Mouse (Mus musculus): ENCODE measurements around the gene Plekhg5.
"Not testable (repeated sequence)": the region's sequence is repeated elsewhere in the genome, so short reads cannot be mapped to it uniquely, and the experiment has no call there.

The Plekhg5 gene

DNA sequence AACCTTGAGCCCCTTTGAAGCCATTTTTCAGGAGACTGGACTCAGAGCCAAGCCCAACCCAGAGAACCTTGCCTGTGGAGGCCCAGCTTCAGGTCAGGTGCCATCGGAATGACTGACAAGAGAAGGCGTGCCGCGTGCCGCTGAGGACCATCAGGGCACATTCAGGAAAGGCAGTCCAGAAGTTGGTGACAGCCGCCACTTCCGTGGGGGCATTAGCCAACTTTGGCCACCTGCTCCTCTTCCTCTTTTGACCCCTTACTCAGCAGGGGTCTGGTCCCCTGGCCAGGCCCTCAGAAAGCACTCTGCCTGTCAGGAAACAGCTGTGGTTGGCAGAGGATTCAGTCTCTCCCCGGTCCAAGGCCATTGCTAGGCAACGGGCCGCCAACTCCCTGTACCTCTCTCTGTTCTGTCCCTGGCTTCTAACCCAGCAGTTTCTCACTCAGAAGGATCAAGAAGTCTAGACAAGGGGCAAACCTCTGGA, at the start of gene Plekhg5:
Plekhg5 (plus strand) TSS at position 378 of the 481 bp plus-strand sequence.
- DNase-seq (ENCODE audit: low spot score in 2 of 2), result peak in 1 of 2 experiments; percentile 54

DNA sequence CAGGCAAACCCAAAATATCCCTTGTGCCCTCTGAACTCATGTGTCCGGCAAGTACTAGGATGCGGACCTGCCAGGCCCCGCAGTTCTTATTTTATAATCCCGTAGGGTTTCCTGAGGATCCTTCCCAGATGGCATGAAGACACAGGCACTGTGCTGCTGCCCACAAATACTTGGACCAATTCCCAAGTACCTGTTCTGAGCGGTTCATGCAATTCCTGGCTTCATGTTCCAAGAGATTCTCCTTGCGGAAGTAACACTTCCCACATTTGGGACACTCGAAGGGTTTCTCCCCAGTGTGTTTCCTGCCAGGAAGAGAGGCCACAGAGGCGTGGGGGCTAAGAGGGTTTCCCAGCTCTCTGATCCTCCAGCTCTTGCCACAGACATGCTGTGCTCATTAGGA, 49.8 kb upstream of the Plekhg5 start:
- no peak for DNase-seq (ENCODE audit: low spot score in 2 of 2)

DNA sequence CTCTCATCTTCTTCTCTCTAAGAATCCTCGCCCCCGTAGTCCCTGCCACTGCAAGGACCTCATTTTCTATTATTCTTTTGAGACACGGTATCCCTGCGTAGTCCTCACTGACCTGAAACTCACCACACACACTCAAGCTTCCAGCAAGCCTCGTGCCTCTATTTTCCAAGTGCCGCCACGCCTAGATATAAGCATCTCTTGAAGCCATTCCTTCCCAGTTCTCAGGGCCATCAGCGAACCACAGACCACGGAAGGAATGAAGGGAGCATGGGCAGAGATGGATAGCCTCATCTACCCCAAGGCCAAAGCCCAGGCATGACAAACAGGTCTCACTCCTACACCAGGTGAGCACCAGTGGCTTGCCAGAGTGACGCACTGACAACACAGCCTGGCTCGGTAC, 47.8 kb upstream of the Plekhg5 start:
- no peak for DNase-seq (ENCODE audit: low spot score in 2 of 2)

DNA sequence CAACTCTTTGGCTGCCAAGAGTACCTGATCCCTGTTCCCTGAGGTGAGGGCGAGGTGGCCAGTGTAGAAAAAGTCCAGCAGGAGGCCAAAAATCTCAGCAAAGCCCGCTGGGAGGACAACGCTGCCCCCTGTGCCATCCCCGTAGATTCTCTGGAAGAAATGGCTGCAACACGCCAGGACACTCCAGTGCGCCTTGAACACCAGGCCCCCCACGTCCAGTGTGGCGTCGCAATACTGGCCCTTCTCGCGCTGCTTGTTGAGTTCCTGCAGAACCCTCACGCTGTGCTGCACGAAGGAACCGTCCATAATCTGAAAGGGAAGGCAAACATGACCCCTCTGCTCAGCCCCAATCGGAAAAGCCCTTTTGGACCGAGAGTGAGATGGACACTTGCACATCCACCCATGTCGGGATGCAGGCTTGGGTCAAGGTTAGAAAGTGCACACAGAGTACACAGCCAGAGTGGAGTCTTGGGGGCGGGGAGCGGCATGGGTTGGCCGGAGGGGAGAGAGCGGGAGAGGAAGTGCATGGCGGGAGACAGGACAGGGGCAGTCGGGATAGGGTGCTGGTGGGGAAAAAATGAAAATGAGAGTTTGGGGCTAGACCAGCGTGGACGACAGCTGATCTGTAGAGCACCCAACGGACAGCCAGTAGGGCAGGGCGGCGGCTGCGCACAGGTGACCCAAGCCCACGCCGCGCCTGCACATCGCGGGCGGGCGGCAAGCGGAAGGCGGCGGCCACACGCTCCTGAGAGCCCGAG, 45.4 kb upstream of the Plekhg5 start:
- DNase-seq (ENCODE audit: low spot score in 2 of 2), result no peak

DNA sequence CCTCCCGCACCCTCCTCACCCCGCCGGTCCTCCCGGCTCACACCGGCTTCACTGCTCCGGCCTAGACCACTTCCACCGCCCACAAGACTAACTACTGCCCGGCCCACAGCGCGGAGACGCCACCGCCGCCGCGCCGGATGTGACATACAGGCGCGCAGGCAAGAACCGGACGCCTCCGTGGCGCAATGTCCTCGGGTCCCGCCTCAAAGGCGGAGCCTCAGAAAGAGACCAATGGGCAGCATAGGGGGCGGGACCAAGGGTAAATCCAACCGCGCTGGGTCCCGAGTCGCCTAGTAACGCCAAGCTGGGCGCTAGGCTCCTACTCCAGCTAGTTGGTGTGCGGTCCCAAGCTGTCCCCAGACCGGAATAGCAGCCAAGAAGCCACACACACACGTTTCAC, 44.8 kb upstream of the Plekhg5 start, which contains the start of gene Zbtb48:
Zbtb48 (minus strand) TSS at position 148 of the 400 bp plus-strand sequence.
- DNase-seq (ENCODE audit: low spot score in 2 of 2), result peak; percentile 96 to 98

DNA sequence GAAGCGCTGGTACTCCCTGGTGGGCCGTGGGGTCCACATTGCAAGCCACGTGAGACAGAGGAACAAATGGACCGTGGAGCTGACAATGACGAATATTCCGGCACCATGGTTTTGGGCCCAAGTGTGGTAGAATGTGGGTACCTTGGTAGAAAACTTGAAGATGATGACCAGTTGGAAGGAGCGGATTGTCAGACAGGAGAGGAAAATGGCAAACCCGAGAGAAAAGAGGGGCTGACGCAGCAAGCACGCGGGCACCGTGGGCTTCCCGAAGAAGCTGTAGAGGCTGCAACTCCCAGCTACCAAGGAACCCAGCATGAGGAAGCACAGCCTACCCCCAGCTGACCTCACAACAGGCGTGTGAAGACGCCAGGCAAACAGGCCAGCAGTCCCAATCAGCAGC, 43.8 kb upstream of the Plekhg5 start:
- no peak for DNase-seq (ENCODE audit: low spot score in 2 of 2)

DNA sequence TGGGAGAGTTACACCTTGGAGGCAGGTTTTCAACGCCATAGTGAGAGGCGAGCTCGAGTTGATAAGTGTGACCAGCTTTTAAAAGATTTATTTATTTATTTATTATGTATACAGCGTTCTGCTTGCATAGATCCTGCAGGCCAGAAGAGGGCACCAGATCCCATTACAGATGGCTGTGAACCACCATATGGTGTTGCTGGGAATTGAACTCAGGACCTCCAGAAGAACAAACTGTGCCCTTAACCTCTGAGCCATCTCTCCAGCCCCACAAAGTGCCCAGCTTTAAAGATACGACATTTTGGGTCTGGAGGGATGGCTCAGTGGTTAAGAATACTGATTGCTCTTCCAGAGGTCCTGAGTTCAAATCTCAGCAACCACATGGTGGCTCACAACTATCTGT, 43.2 kb upstream of the Plekhg5 start:
- no peak for DNase-seq (ENCODE audit: low spot score in 2 of 2)

DNA sequence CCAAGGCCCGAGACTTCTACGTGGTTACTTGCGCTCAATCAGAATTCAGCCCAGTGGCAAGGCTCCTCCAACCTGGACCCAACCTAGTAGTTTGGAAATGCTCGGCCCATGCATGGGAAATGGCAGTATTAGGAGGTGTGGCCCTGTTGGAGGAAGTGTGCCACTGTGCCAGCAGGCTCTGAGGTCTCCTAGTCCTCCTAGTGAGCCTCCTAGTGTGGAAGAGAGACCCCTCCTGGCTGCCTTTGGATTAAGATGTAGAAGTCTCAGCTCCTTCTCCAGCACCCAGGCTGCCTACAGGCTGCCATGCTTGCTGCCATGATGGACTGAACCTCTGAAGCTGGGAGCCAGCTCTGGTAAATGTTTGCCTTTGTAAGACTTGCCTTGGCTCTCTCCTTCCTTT, 42.3 kb upstream of the Plekhg5 start:
- DNase-seq (ENCODE audit: low spot score in 2 of 2), result no peak

DNA sequence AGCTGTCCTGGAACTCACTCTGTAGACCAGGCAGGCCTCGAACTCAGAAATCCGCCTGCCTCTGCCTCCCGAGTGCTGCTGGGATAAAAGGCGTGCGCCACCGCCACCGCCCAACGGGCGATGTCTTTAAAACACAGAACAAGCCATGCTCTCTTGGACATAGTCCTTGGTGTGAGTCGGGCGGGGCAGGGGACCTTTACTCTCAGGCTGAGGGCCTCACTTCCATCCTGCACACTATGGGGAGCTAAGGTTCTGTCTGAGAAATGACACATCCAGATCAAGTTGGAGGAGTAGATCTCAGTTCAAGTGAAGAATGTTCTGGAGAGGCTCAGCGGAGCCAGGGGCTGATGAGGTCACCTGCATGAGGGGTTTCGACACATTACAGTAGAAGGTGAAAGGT, 39.4 kb upstream of the Plekhg5 start:
- DNase-seq (ENCODE audit: low spot score in 2 of 2), result no peak

DNA sequence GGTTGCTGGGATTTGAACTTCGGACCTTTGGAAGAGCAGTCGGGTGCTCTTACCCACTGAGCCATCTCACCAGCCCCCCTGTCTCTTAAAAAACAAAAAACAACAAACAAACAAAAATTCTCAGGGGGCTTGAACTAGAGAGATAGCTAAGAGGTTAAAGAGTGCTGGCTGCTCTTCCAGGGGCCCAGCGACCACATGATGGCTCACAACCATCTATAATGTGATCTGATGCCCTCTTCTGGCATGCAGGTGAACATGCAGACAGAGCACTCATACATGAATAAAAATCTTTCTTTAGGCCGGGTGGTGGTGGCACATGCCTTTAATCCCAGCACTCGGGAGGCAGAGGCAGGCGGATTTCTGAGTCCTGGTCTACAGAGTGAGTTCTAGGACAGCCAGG, 35.8 kb upstream of the Plekhg5 start:
- not testable (repeated sequence) for DNase-seq (ENCODE audit: low spot score in 2 of 2)

DNA sequence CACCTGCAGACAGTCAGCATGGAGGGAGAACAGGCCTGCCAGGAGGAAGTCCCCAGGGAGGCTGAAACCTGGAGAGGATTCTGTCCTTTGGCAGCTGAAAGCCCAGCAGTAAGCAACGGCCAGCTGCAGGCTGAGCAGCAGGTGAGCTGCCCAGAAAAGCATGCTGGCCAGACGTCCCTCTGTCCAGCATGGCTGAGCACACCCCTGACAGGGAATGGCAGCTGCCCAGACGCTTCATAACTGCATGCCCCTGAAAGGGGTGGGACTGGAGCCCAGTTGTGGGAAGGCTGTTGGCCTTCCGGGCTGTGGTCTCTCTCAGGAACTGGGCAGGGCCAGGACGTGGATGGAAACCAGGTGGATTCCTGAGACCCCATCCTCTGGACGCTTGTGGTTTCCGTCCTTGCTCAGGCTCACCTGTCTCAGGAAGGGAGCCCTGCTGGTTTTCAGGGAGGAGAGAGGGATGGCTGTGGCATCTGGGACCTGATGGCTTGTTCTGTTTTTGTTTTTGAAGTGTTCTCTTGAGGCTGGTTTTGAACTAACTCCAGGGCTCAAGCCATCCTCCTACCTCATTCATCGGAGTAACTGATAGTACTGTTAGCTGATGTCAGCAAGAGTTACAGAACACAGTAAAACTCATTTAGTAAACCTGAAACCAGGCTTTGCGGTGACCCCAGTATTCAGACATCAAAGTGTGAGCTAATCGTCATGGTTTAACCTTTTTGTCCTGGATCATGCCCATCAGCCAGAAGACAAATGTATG, 33.9 kb upstream of the Plekhg5 start, which contains the start of gene Tas1r1:
Tas1r1 (minus strand) TSS at position 344 of the 760 bp plus-strand sequence.
- DNase-seq (ENCODE audit: low spot score in 2 of 2), result no peak

DNA sequence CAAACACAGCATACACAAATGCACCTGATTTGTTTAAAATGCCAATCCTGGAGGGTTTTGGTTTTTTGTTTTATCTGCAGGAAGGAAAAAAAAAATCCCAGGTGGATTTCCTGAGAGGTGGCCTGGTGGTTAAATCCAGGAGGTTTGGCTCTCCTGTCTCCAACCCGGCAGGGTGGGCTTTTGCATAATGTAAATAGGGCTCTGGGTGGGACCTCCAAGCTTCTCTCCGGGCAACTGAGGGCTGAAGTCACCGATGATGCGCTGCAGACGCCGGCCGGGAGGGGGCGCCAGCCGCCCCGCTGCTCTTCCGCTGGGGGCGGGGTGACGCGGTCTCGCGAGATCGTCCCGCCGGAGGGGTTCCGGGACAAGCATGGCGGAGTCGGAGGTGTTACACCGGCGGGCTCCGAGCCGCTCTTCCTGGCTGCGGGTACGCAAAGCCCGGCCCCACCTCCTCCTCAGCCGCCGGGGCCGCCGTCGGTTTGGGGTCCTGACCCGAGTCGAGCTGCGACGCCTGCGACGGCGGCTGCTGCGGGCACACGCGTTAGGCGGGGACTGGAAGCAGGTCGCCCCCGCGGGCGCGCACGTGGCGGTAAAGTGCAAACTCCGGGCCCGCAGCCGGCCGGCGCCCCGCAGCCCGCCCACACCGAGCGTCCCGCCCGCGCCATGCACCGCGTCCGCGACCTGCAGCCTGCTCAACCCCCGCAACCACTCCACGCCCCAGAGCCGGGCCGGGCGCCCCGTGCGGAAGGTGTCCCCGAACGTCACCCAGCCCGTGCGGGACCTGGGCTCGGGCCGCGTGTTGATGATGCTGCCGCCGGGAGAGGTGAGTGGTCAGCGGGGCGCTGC, 33.1 kb upstream of the Plekhg5 start, which contains the start of gene Nol9:
Nol9 (plus strand) TSS at position 337 of the 846 bp plus-strand sequence.
- peak; percentile 92 for DNase-seq (ENCODE audit: low spot score in 2 of 2)

DNA sequence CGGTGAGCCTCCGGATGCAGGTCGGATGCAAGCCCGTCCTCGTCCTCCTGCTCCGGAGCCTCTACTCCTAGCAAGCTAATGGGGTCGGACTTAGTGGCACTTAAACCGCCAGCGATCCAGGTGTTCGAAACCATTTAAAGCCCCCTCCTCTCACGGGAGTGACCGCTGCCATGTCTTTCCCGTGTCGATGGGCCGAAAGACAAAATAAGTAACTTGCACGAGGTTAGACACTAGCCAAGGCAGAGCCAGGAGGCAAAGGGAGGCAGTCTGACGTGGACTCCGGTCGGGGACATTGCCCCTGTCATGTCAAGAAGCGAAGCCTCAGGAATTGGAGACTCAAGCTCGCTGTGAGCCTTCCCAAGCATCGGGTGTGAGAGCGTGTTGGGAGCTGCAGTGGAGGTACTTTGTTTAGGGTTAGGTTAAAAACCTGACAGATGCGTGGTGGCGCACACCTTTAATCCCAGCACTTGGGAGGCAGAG, 32.4 kb upstream of the Plekhg5 start:
- no peak for DNase-seq (ENCODE audit: low spot score in 2 of 2)

DNA sequence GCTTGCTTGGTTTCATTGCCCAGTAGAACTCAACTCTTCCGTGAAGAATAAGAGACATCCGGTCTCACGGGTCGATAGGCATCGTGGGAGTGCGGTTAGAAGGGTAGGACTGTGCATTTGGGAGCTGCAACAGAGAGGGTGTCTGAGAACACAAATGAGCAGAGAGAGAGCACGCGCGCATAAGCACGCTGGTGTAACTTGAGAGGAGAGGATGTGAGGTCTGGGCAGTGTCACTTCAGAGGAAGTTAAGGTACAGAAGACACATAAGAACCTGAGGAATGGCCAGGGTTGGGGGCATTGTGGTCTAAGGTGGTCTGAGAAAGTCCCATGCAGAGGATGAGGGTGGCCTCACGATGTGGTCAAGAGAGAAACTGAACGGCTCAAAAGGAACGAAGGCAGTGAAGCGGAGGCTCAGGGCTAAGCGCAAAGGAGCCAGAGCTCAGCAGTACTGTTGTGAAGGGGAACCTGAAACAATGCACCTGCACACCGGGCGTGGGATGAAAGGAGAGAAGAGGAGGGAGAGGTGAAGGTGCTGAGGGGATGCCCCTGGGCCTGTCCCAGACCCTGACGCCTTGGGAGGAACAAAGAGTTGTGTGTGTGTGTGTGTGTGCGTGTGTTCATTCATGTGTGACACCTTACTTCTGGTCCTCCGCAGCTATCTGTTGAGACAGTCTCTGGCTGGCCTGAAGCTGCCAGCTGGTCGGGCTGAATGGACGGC, 30.2 kb upstream of the Plekhg5 start:
- DNase-seq (ENCODE audit: low spot score in 2 of 2), result no peak

DNA sequence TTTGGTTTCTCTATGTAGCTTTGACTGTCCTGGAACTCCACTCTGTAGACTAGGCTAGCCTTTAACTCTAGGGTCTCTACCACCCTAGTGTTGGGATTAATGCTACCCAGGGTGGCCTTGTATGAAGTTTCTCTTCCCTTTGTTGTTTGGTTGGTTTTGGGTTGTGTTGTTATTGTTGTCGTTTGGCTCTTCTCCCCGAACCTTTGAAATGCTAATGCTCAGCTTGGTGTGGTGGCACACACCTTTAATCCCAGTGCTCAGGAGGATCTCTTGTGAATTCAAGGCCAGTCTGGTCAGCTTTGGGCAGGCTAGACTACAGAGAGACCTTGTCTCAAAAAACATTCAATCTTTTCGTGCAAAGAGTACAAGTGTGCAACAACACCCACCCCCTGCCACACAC, 29.1 kb upstream of the Plekhg5 start:
- DNase-seq (ENCODE audit: low spot score in 2 of 2), result no peak

DNA sequence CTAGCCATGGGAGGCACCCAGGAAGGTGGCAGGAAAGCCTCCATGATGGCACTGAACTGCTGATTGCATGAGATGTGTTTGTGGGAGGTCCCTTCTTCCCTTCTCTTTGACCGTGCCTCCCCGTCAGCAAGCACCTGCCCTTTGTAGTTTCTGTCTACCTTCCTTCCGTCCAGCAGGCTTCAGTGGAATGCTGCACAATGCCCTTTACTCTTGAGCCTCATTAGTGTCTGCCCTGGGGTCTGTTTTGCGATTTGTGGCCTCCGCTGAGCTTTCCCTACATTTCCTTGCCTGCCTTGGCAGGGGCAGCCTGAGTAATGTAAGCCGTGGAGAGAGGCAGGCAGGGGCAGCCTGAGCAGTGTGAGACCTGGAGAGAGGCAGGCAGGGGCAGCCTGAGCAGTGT, 27.7 kb upstream of the Plekhg5 start:
- DNase-seq (ENCODE audit: low spot score in 2 of 2), result no peak

DNA sequence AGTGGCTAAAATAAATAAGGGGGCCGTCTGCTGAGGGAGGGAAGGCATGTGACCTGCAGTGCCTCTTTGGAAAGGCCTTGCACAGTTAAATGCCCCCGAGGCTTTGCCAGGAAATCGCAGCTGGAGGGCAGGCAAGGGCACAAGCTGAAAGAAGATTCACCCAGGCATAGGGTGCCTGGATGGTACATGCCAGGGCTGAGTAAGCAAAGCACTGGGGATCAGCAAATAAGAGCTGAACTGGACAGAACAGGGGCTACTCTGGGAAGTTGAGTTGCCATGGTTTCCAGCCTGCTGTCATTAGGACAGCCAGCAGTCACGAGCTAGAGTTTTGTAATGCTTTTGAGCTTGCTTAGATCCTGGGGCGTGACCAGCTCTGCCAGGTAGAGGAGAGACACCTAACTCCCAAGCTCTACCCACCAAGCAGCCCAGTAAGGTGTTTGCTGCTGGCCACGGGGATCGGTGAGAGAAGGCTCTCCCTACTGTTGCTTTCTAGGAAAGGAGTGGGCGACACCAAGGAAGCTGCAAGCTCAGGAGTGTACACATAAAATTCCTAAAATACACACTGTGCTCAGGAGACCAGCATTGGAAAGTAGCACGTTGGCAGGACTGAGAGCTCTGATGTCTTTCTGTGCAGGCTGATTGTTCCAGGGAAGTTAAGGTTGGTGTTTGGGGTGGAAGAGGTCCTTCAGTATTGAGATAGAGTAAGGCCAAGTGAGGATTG, 9.7 kb upstream of the Plekhg5 start:
- no peak for DNase-seq (ENCODE audit: low spot score in 2 of 2)

DNA sequence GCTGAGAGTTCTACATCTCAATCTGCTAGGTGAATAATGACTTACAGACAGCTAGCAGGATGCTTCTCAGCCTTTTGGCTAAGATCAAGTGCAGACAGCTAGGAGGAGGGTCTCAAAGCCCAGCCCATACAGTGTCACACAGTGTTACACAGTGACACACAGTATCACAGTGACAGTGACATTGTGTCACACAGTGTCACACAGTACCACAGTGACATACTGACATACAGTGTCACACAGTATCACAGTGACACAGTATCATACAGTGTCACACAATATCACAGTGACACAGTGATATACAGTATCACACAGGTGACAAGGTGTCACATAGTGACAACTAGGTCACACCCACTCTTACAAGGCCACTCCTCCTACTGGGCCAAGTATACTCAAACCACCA, 5.0 kb upstream of the Plekhg5 start:
- no peak for DNase-seq (ENCODE audit: low spot score in 2 of 2)

DNA sequence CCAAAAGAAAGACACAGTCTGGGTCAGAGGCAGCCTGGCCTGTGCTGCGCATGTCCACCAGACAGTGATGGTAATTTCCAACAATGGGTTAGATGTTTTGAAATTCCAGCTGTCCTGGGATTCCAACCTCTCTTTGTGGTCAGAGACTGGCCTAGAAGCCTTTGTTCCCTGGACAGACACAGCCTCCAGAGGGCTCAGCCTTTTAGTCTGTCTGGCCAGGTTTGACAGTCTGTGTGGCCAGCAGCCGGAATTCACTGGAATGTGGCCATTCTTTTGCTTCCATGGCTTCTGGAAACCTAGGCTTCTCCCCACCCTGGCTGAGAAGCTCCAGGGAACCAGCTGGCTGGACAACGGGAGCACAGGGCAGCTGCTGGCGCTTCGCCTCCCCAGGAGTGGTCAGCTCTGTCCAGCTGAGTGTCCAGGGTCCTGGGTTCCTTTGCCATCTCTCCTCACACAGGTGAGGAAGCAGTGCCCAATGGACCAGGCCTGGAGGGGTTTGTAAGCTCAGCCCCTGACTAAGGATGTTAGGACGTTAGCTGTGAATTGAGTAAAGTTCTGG, 4.1 kb upstream of the Plekhg5 start:
- no peak for DNase-seq (ENCODE audit: low spot score in 2 of 2)

DNA sequence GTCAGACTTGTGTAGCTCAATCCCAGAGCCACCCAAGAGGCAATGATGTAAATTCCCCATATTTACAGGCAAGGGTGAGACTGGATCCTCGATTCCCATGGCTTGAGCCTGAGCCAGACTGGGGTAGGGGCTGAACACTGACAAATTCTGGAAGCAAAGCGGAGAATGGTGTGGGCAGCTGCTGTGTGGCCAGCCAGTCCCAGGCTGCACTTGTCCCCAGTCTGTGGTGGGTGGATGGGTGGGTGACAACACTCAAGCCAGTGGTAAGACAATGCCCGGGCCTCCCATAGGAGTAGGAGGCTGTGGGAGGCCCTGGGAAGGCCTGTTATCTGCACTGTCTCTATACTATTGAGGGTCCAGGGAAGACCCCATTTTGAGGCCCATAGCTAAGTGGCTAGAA, 3.1 kb upstream of the Plekhg5 start:
- no peak for DNase-seq (ENCODE audit: low spot score in 2 of 2)

Data from urinary bladder, postnatal 36 days (tissue).